Mouse (Mus musculus): ENCODE data around the gene Hnf4a.

Gene Hnf4a

GRCm38 (mm10) chr2:163593636-163594282, 87.2 kb downstream of the Hnf4a start:
- DNase-seq (ENCODE audit: low read depth) = no peak

- DNase-seq (ENCODE audit: low read depth) = no peak
Observed at GRCm38 (mm10) chr2:163595119-163595518, 88.5 kb downstream of the Hnf4a start.

- DNase-seq (ENCODE audit: low read depth) = no peak
Observed at GRCm38 (mm10) chr2:163596057-163596872, 89.7 kb downstream of the Hnf4a start.

DNA sequence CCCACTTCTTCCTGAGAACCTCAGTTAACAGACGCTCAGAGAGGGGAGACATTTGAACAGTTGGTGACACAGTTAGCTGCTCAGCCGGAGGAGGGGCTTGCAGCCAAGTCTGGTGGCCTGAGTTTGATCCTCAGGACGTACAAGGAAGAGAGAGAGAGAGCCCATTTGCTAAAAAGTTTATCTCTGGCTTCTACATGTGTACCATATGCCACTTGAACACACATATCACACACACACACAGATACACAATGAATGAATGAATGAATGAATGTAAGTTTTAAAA, 90.2 kb downstream of the Hnf4a start:
- DNase-seq (ENCODE audit: low read depth) = no peak

DNA sequence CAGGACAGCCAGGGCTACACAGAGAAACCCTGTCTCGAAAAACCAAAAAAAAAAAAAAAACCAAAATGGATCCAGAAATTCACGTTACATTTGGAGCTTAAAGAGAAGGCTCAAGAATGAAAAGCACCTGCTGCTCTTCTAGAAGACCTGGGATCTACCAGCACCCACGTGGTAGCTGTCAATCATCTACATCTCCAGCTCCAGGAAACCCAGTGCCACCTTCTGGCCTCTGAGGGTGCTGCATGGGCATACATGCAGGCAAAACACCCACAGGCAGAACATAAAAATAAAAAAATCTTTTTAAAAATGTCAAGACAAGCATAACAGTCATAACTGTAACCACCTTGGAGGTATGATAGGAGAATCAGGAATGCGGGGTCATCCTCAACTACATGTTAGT, 91.1 kb downstream of the Hnf4a start:
- DNase-seq (ENCODE audit: low read depth) = peak; percentile 75

GRCm38 (mm10) chr2:163599226-163599625, 92.6 kb downstream of the Hnf4a start:
- DNase-seq (ENCODE audit: low read depth) = peak; percentile 87

- no peak for DNase-seq (ENCODE audit: low read depth)
Observed at GRCm38 (mm10) chr2:163601066-163601465, 94.5 kb downstream of the Hnf4a start.

DNA sequence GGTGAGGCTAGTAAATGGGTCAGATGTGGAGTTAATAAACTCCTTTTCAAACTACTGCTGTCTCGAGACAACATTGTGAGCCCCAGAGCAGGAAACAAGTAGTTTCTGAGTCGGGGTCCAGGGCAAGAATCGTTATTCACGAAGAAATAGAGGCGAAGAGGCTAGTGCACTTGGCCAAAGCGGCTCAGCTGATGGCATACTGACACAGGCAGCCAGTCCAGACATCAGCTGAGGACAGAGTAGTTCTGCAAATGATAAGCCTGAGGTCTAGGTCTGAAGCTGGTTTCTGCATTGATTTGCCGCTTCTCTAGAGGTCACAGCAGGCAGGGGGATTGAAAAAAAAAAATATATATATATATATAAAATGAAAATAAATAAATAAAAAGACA, 95.1 kb downstream of the Hnf4a start:
- DNase-seq (ENCODE audit: low read depth) = peak; percentile 31

- peak; percentile 93 for DNase-seq (ENCODE audit: low read depth)
Observed at GRCm38 (mm10) chr2:163602101-163602971, 95.7 kb downstream of the Hnf4a start, which contains the start of gene Ttpal. TSS of gene Ttpal (plus strand) at chr2:163602314.

DNA sequence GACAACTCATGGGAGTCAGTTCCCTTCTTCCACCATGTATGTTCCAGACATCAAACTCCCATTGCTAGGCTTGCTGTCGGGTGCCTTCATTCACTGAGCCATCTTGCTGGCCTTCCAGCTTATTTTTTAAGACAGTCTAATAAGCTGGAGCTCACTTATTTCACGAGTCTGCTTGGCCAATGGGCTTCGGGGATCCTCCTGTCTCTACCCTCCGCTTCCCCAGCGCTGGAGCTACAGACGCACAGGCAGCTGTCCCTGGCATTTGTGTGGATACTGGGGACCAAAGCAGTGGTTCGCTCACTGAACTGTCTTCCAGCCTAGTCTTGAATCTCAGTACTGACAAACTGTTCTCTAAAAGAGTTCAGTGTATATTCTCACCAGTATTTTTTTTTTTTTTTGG, 99.6 kb downstream of the Hnf4a start:
- DNase-seq (ENCODE audit: low read depth) = no peak

- no peak for DNase-seq (ENCODE audit: low read depth)
Observed at GRCm38 (mm10) chr2:163608008-163608407, 101.4 kb downstream of the Hnf4a start.

DNA sequence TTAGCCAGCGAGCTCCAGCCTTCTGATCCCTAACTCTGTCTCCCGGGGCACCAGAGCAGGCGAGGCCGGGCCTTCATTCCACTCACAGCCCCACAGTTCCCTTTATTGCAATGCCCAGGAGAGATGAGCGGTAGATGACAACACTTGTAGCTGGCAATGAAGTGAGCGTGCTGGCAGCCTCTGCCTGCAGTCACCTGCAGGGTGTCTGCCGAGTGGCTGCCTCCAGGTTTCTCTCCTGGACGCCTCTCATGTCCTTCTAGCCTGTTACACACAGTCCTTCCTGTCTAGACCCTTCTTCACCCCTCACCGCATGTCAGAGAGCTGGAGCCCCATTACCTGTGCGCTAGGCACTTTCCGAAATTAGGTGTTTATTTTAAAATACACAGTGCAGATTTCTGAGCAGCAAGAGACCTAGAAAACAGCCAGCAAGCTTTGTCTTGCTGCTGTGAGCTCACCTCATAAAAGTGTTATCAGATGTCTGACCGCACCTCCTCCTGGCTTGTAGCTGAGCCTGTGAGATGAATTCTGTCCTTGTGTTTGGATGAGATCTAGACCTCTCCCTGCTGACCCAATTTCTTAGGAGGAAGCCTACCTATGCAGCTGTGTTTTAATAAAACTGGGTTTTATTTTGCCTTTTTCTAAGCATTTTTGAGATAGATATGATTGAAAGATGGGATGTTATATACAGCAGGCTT, 102.8 kb downstream of the Hnf4a start:
- DNase-seq (ENCODE audit: low read depth) = no peak

DNA sequence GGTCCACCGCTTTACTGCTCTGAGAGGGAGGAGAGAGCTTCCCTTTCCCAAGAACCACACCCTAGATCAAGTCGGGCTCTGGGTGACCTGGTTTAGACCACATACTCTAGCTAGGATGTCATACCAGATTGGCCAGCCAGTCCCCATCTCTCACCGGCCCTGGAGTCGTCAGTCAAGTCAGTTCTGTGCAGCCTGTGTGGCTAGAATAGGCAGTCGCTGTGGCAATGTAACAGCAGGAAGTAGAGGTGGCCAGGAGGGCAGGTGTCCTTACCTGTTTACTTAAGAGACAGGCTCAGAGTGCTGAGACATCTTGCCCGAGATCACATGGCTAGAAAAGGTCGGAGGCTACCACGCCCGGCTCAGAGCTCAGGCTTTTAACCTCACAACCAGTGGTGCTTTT, 104.6 kb downstream of the Hnf4a start:
- DNase-seq (ENCODE audit: low read depth) = no peak

DNA sequence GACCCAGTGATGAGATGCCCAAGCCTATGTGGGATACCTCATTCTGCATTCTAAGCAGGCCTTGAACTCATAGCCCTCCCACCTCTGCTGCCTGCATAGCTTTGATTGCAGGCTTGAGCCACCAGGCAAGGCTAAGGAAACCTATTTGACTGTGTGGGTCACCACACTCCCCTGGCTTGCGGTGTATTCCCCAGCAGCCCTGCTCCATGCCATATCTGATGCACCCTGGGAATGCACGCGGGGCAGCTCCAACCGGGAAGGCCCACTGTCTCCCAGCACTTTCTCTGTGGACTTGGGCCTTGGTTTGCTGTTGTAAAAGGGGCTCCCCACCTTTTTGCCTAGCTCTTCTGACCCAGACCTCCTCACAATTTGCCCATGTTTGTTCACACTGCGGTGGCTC, 106.6 kb downstream of the Hnf4a start:
- no peak for DNase-seq (ENCODE audit: low read depth)

GRCm38 (mm10) chr2:163613990-163614389, 107.4 kb downstream of the Hnf4a start:
- DNase-seq (ENCODE audit: low read depth) = no peak

DNA sequence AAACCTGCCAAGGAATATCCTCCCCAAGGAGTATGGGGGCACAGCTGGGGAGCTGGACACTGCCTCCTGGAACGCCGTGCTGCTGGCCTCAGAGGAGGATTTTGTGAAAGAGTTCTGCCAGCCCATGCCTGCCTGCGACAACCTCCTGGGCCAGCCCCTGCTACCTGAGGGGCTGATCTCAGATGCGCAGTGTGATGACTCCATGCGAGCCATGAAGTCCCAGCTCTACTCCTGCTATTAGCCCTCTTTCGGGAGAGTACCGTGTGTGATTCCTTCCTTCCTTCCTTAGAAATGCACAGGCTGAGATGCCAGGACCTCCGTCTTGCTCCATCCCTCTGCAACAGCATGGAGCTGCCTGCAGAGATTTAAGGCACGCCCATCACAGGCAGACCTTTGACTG, 108.8 kb downstream of the Hnf4a start:
- DNase-seq (ENCODE audit: low read depth) = no peak

GRCm38 (mm10) chr2:163615906-163616651, 109.5 kb downstream of the Hnf4a start:
- no peak for DNase-seq (ENCODE audit: low read depth)

DNA sequence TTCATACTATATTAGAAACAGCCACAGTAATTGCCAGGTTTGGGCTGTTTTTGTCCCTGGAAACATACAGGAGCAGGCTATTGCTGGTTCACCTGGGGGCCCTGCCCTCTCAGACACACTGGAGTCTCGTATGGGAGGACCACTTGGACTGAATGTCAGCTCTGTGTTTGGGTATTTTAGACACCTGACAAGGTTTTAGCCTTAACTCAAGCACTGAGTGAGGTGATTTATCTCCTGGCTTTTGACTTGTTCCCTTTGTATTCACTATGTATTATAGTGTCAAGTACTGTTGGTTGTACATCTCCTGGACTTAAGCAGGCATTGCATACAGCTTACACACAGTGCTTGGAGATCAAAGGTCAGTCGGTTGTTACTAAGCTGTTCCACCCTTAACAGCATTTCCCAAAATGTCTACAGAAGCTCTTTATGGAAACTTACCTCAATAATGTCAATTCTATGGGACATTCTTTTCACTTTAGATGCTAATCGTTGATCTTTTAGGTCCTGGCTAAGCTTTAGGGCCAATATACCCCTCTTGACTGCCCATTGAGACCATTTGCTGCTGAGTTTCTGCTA, 110.1 kb downstream of the Hnf4a start:
- no peak for DNase-seq (ENCODE audit: low read depth)

GRCm38 (mm10) chr2:163617232-163617863, 110.7 kb downstream of the Hnf4a start:
- DNase-seq (ENCODE audit: low read depth) = no peak

DNA sequence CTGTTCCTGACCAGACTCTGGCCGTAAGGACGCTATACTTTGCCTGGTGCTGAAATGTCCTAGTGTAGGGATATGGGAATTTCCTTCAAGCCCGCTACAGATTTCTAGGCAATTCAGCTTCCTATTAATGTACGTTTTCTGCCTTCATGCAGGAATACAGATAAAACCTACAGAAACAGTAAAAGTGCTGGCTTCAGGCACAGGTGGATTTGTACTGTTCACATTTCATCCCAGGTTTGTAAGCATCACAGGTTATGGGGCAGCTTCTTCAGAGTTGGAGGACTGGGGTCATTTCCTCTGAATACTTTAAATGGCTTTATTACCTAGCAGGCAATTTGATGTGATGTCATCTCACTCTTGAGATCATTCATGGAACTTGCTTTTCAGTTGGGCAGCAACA, 111.3 kb downstream of the Hnf4a start:
- DNase-seq (ENCODE audit: low read depth) = no peak

DNA sequence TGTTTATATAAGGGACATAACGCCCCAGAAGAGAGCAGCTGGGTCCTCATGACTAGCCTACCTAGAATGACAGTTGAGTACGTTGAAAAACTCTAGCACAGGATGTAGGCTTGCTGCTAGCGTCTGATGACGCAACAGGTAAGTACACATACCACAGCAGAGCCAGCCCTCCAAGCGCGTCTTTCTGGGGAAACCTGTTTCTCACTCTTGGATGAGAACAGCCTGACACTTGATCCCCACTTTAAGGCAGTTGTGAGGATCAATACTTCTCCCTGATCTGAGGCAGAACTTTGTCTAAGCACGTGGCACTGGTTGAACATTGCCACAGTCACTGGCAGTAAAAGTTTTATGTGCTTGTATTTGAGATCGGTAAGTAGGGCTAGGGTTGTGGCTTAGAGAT, 113.8 kb downstream of the Hnf4a start:
- DNase-seq (ENCODE audit: low read depth) = no peak
